ENCODE assay signal across 15 mouse cellular contexts in the genomic region with DNA sequence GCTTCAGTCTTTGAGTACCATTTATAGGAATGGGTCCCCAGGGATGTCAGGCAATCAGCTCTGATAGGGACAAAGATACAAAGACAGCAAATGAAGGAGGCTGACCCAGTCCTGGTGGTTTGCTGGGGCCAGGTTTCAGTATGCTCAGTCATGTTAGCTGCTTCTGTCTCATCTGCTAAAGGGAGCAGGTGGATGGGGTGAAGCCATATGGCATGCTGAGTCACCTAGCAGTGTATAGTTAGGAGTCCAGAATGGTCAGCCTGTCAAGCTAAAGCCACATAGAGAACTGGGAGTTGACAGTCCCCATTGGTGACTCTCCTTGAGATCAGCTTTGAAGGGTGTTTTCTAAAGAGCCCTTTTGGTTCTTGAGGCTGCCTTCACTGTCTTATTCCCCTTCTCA.
DNase-seq lines count a peak whose midpoint lies in the region; TF ChIP-seq lines count a peak whose summit lies in the region.
"Had no signal": no experiment of that assay in that cellular context is flagged by ENCODE, and none has a peak within 500 bp of the region (broad histone marks: within the 10 kb centered on the region; RNA-seq: fewer than 3 reads in every experiment).

No protein-coding gene starts in this region.

- no peaks in the 10 kb centered on the region for H3K4me1 ChIP-seq in kidney, adult 2 months (ENCODE audit: control insufficient read depth, insufficient read depth, low read length)
- H3K4me1 ChIP-seq: embryonic facial prominence, embryonic 12.5 days; forebrain, embryonic 15.5 days; heart, embryonic 12.5 days; hindbrain, embryonic 10.5 days had no signal

- TF ChIP-seq CTCF in kidney, adult 2 months (conservative IDR thresholded peaks at IDR 0.05; ENCODE audit: insufficient read depth, insufficient read length, low read depth, low read length): no peak

- peak; percentile 29 for DNase-seq in cerebellum, adult 11-12 months
- peak; percentile 5 for DNase-seq in cerebellum, adult 8-10 months
- DNase-seq in cerebellum, postnatal 14 days: peak; percentile 14 to 34
- DNase-seq in kidney, postnatal 25 days: no peak
- DNase-seq in kidney, adult 2 months: no peak
- no peak for DNase-seq in lung, postnatal 14 days
- DNase-seq: adrenal gland, adult 2 months; adrenal gland, postnatal 25 days; gastrocnemius, postnatal 14 days; kidney, adult 11 months had no signal

- H3K27ac ChIP-seq in kidney, adult 2 months (ENCODE audit: insufficient read depth, low read depth, low read length): no peak overlapping the region
- H3K27ac ChIP-seq: embryonic facial prominence, embryonic 12.5 days; forebrain, embryonic 15.5 days; hindbrain, embryonic 10.5 days; hindbrain, postnatal 0 days had no signal

- H3K36me3 ChIP-seq in kidney, adult 2 months (ENCODE audit: control insufficient read depth, insufficient read depth, low read length): no peaks in the 10 kb centered on the region
- H3K36me3 ChIP-seq: embryonic facial prominence, embryonic 12.5 days; forebrain, embryonic 15.5 days; heart, embryonic 12.5 days; hindbrain, embryonic 10.5 days had no signal

- no peaks in the 10 kb centered on the region for H3K27me3 ChIP-seq in kidney, adult 2 months (replicated peaks; ENCODE audit: control insufficient read depth, insufficient read depth, low read length)
- H3K27me3 ChIP-seq: forebrain, embryonic 15.5 days; heart, embryonic 12.5 days had no signal

- TF ChIP-seq POLR2A in kidney, adult 2 months (IDR thresholded peaks at IDR 0.05; ENCODE audit: low read depth, low read length): no peak

- no peak overlapping the region for H3K4me3 ChIP-seq in kidney, adult 2 months (ENCODE audit: insufficient read depth, low read depth, low read length)
- H3K4me3 ChIP-seq: embryonic facial prominence, embryonic 12.5 days; forebrain, embryonic 15.5 days; heart, embryonic 12.5 days; hindbrain, embryonic 10.5 days had no signal

Comparison
In these comparisons a context has a peak if more than half of its experiments do, and no peak if none do; other contexts are left out.
1. DNase-seq: peak in cerebellum, adult 11-12 months (single experiment), cerebellum, adult 8-10 months (single experiment) and cerebellum, postnatal 14 days (2 of 2); none in kidney, postnatal 25 days (0 of 2), kidney, adult 2 months (single experiment) and lung, postnatal 14 days (single experiment).